Mouse (Mus musculus): ENCODE data around the gene Bcan. TPM values are rescaled to one million over a fixed set of nuclear protein-coding genes. Genes with fewer than 3 reads are reported as not detected.
A peak's percentile ranks its signal among the peaks of the same experiment; 100 is the strongest.

Gene Bcan
- total and polyA plus RNA-seq, 2 experiments from 2014 or later: 229 to 347 TPM

- no peak for ATAC-seq
- Histone ChIP-seq H3K9ac (replicated peaks; ENCODE audit: low read length) (no peak overlapping the region; the same call in 1 of the 2 replicates), H3K9me3 (ENCODE audit: low read length) (no peaks in the 10 kb centered on the region), H3K4me1 (ENCODE audit: insufficient read depth, low read length) (peaks cover 12% of the 10 kb centered on the region), H3K36me3 (ENCODE audit: insufficient read depth, low read length) (no peaks in the 10 kb centered on the region), H3K27ac (no peak overlapping the region; the same call in 1 of the 2 replicates), H3K4me2 (ENCODE audit: low read depth, low read length) (peak overlapping the region; percentile 67), H3K27me3 (ENCODE audit: insufficient read depth, low read length) (no peaks in the 10 kb centered on the region), H3K4me3 (ENCODE audit: low read length) (peak overlapping the region; percentile 47)
- 19% methylated on average over 5 of the region's 5 CpGs for WGBS
- TF ChIP-seq CTCF (IDR thresholded peaks at IDR 0.05; ENCODE audit: low read depth): no peak
- no peak for DNase-seq (ENCODE audit: low spot score)
These were observed 27.3 kb downstream of the Bcan start for GRCm38 (mm10) chr3:87972776-87973175.

GRCm38 (mm10) chr3:87972203-87972664 is 27.8 kb downstream of the Bcan start:
- H3K4me2 ChIP-seq (ENCODE audit: low read depth, low read length): peak overlapping the region; percentile 67
- no peak for TF ChIP-seq CTCF (IDR thresholded peaks at IDR 0.05; ENCODE audit: low read depth)
- DNase-seq (ENCODE audit: low spot score) (no peak), ATAC-seq (peak; percentile 75)
- peak overlapping the region; percentile 47 for H3K4me3 ChIP-seq (ENCODE audit: low read length)
- no peak overlapping the region for H3K27ac ChIP-seq
- 12% methylated on average over 8 of the region's 8 CpGs for WGBS
- H3K4me1 ChIP-seq (ENCODE audit: insufficient read depth, low read length): peaks cover 12% of the 10 kb centered on the region
- H3K36me3 ChIP-seq (ENCODE audit: insufficient read depth, low read length): no peaks in the 10 kb centered on the region
- H3K9ac ChIP-seq (replicated peaks; ENCODE audit: low read length): no peak overlapping the region; the same call in 1 of the 2 replicates
- H3K27me3 ChIP-seq (ENCODE audit: insufficient read depth, low read length): no peaks in the 10 kb centered on the region
- H3K9me3 ChIP-seq (ENCODE audit: low read length): no peaks in the 10 kb centered on the region

- Histone ChIP-seq H3K4me2 (ENCODE audit: low read depth, low read length) (peak overlapping the region; percentile 67), H3K36me3 (ENCODE audit: insufficient read depth, low read length) (no peaks in the 10 kb centered on the region), H3K4me3 (ENCODE audit: low read length) (peak overlapping the region; percentile 47), H3K9me3 (ENCODE audit: low read length) (no peaks in the 10 kb centered on the region), H3K27me3 (ENCODE audit: insufficient read depth, low read length) (no peaks in the 10 kb centered on the region), H3K4me1 (ENCODE audit: insufficient read depth, low read length) (peaks cover 12% of the 10 kb centered on the region), H3K27ac (peak overlapping the region; percentile 66), H3K9ac (replicated peaks; ENCODE audit: low read length) (peak overlapping the region; percentile 55)
- ATAC-seq (0 out of 2 replicates have a peak, but pooled peaks have one; percentile 6), DNase-seq (ENCODE audit: low spot score) (no peak)
- 1% methylated on average over 49 of the region's 60 CpGs for WGBS
- TF ChIP-seq CTCF (IDR thresholded peaks at IDR 0.05; ENCODE audit: low read depth): no peak
These were observed 28.4 kb downstream of the Bcan start for GRCm38 (mm10) chr3:87971489-87972202.

GRCm38 (mm10) chr3:87970939-87971488 is 29.0 kb downstream of the Bcan start, which contains the start of gene Nes:
Nes (plus strand) TSS chr3:87971078.
- ATAC-seq (peak; percentile 68), DNase-seq (ENCODE audit: low spot score) (peak; percentile 80)
- Histone ChIP-seq H3K4me1 (ENCODE audit: insufficient read depth, low read length) (peaks cover 12% of the 10 kb centered on the region), H3K27ac (peak within 1 kb of the TSS; percentile 66), H3K9me3 (ENCODE audit: low read length) (no peaks in the 10 kb centered on the region), H3K9ac (replicated peaks; ENCODE audit: low read length) (peak within 1 kb of the TSS; percentile 55), H3K27me3 (ENCODE audit: insufficient read depth, low read length) (no peaks in the 10 kb centered on the region), H3K4me3 (ENCODE audit: low read length) (peak within 1 kb of the TSS; percentile 47), H3K4me2 (ENCODE audit: low read depth, low read length) (peak within 1 kb of the TSS; percentile 67), H3K36me3 (ENCODE audit: insufficient read depth, low read length) (no peaks in the 10 kb centered on the region)
- no peak for TF ChIP-seq CTCF (IDR thresholded peaks at IDR 0.05; ENCODE audit: low read depth)
- WGBS: under 1% methylated on average over 44 of the region's 44 CpGs

- Histone ChIP-seq H3K4me3 (ENCODE audit: low read length) (peak overlapping the region; percentile 47), H3K27ac (no peak overlapping the region; the same call in 1 of the 2 replicates), H3K4me2 (ENCODE audit: low read depth, low read length) (peak overlapping the region; percentile 67), H3K36me3 (ENCODE audit: insufficient read depth, low read length) (no peaks in the 10 kb centered on the region), H3K27me3 (ENCODE audit: insufficient read depth, low read length) (no peaks in the 10 kb centered on the region), H3K9me3 (ENCODE audit: low read length) (no peaks in the 10 kb centered on the region), H3K9ac (replicated peaks; ENCODE audit: low read length) (no peak overlapping the region), H3K4me1 (ENCODE audit: insufficient read depth, low read length) (peaks cover 12% of the 10 kb centered on the region)
- ATAC-seq: no peak
- TF ChIP-seq CTCF (IDR thresholded peaks at IDR 0.05; ENCODE audit: low read depth): peak; percentile 75
- WGBS: under 1% methylated on average over 21 of the region's 21 CpGs
- peak; percentile 83 for DNase-seq (ENCODE audit: low spot score)
These were observed 29.7 kb downstream of the Bcan start for GRCm38 (mm10) chr3:87970184-87970938.

GRCm38 (mm10) chr3:87960586-87961191 is 39.3 kb downstream of the Bcan start:
- peak overlapping the region; percentile 49 for H3K4me3 ChIP-seq (ENCODE audit: low read length)
- H3K9me3 ChIP-seq (ENCODE audit: low read length): no peaks in the 10 kb centered on the region
- peak; percentile 96 for TF ChIP-seq CTCF (IDR thresholded peaks at IDR 0.05; ENCODE audit: low read depth)
- peak; percentile 98 for ATAC-seq
- H3K4me1 ChIP-seq (ENCODE audit: insufficient read depth, low read length): peaks cover 6% of the 10 kb centered on the region
- H3K27me3 ChIP-seq (ENCODE audit: insufficient read depth, low read length): no peaks in the 10 kb centered on the region
- H3K27ac ChIP-seq: peak overlapping the region; percentile 61; the same call in 1 of the 2 replicates
- H3K9ac ChIP-seq (replicated peaks; ENCODE audit: low read length): peak overlapping the region; percentile 61
- WGBS: under 1% methylated on average over 27 of the region's 27 CpGs
- peak; percentile 96 for DNase-seq (ENCODE audit: low spot score)
- H3K36me3 ChIP-seq (ENCODE audit: insufficient read depth, low read length): no peaks in the 10 kb centered on the region
- H3K4me2 ChIP-seq (ENCODE audit: low read depth, low read length): peak overlapping the region; percentile 91

Measured in hindbrain, postnatal 0 days (tissue).